Mouse (Mus musculus) myocyte (in vitro differentiated cells): ENCODE results near the gene Olfr1009.

Experiments used
- CEBPB ChIP-seq: IDR thresholded peaks from 2 replicates; pipeline ENCODE4 v1.6.1; 2011; ENCODE audit warnings: mild to moderate bottlenecking, moderate library complexity; ENCODE audit not compliant: poor library complexity, insufficient read depth, severe bottlenecking
- E2F4 ChIP-seq: IDR thresholded peaks from one replicate; pipeline ENCODE4 v1.6.1; 2011; ENCODE audit warnings: mild to moderate bottlenecking, control low read depth, moderate library complexity; ENCODE audit not compliant: insufficient read depth
- MAX ChIP-seq: IDR thresholded peaks from one replicate; pipeline ENCODE4 v1.6.1; 2011; ENCODE audit warnings: low read depth, mild to moderate bottlenecking, control low read depth
- MYOD1 ChIP-seq, 3 experiments: IDR thresholded peaks; one replicate each; pipeline ENCODE4 v1.6.1; 2011; ENCODE audit warnings: control low read depth in 2 of 3, low read depth in 2 of 3, mild to moderate bottlenecking in 2 of 3, moderate library complexity in 1 of 3; ENCODE audit not compliant: insufficient read length in 2 of 3, control insufficient read depth in 1 of 3
- MYOG ChIP-seq, 3 experiments: IDR thresholded peaks; one replicate each; pipeline ENCODE4 v1.6.1; 2011; ENCODE audit warnings: control low read depth in 2 of 3, low read depth in 2 of 3, mild to moderate bottlenecking in 2 of 3; ENCODE audit not compliant: insufficient read length in 2 of 3, control insufficient read depth in 1 of 3, insufficient read depth in 1 of 3
- POLR2A ChIP-seq: IDR thresholded peaks from one replicate; pipeline ENCODE4 v1.6.1; 2011; ENCODE audit warnings: low read depth, mild to moderate bottlenecking, control low read depth, moderate library complexity; ENCODE audit not compliant: insufficient read length
- POLR2AphosphoS2 ChIP-seq: IDR thresholded peaks from one replicate; pipeline ENCODE4 v1.6.1; 2011; ENCODE audit warnings: low read depth, control low read depth; ENCODE audit not compliant: insufficient read length
- REST ChIP-seq: IDR thresholded peaks from one replicate; pipeline ENCODE4 v1.6.1; 2011; ENCODE audit warnings: mild to moderate bottlenecking, control low read depth, moderate library complexity; ENCODE audit not compliant: insufficient read depth, insufficient read length
- SRF ChIP-seq: IDR thresholded peaks from one replicate; pipeline ENCODE4 v1.6.1; 2011; ENCODE audit warnings: low read depth; ENCODE audit not compliant: control insufficient read depth, insufficient read length
- TCF3 ChIP-seq: IDR thresholded peaks from one replicate; pipeline ENCODE4 v1.6.1; 2011; ENCODE audit warnings: low read depth, control low read depth; ENCODE audit not compliant: insufficient read length
- USF1 ChIP-seq: IDR thresholded peaks from one replicate; pipeline ENCODE4 v1.6.1; 2011; ENCODE audit warnings: low read depth, mild to moderate bottlenecking, control low read depth, moderate library complexity

DNA sequence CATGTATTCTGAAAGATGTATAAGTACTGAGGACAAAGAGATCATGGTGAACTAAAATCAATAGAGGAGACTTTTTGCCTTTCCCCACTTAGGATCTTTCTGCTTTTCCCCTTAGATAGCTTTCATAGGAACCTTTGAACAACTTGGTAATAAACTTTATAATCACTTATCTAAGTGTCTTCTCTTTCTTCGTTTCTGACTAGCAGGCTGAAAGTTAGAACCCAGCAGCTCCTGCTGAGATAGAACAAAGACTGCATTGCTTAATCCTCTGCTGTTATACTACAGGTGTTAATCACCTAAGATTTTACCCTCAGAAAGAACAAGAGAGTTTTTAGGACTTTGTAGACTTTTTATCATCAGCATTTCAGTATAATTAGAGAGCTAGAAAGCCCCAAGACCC, 4.1 kb upstream of the Olfr1009 start:
- TF ChIP-seq E2F4 (no peak), POLR2AphosphoS2 (no peak), POLR2A (no peak), REST (no peak), MYOD1 (IDR thresholded peaks at IDR 0.05; ENCODE audit: control insufficient read depth in 1 of 3, insufficient read length in 2 of 3, low read depth in 2 of 3) (no peak), MAX (no peak), USF1 (no peak), MYOG (IDR thresholded peaks at IDR 0.05; ENCODE audit: control insufficient read depth in 1 of 3, insufficient read depth in 1 of 3, insufficient read length in 2 of 3, low read depth in 2 of 3) (no peak), CEBPB (no peak), TCF3 (no peak), SRF (no peak)
